Mouse (Mus musculus): ENCODE measurements at regions not wholly inside any gene's neighbourhood (a gene's known extent, or its start where the extent isn't known, plus 50 kb on each side); places are given as distances from the start of the nearest gene placed in this dataset.
A peak's percentile ranks its signal among the peaks of the same experiment; 100 is the strongest.

- DNase-seq (ENCODE audit: low spot score): no peak
Observed at GRCm38 (mm10) chr11:17629541-17630171, 324.0 kb downstream of the Etaa1 start.

GRCm38 (mm10) chr11:17630172-17630553, 323.5 kb downstream of the Etaa1 start:
- DNase-seq (ENCODE audit: low spot score): no peak

GRCm38 (mm10) chr11:17637158-17637557, 316.5 kb downstream of the Etaa1 start:
- DNase-seq (ENCODE audit: low spot score): no peak

GRCm38 (mm10) chr11:17639922-17640321, 313.8 kb downstream of the Etaa1 start:
- DNase-seq (ENCODE audit: low spot score): no peak

GRCm38 (mm10) chr11:17647441-17647840, 306.2 kb downstream of the Etaa1 start:
- no peak for DNase-seq (ENCODE audit: low spot score)

- DNase-seq (ENCODE audit: low spot score): no peak
Observed at GRCm38 (mm10) chr11:17651389-17652156, 302.1 kb downstream of the Etaa1 start.

- DNase-seq (ENCODE audit: low spot score): no peak
Observed at GRCm38 (mm10) chr11:17655840-17656239, 297.8 kb downstream of the Etaa1 start.

GRCm38 (mm10) chr11:17657720-17658119, 296.0 kb downstream of the Etaa1 start:
- no peak for DNase-seq (ENCODE audit: low spot score)

- no peak for DNase-seq (ENCODE audit: low spot score)
Observed at GRCm38 (mm10) chr11:17658289-17658688, 295.4 kb downstream of the Etaa1 start.

GRCm38 (mm10) chr11:17658717-17659116, 295.0 kb downstream of the Etaa1 start:
- DNase-seq (ENCODE audit: low spot score): no peak

- peak; percentile 6 for DNase-seq (ENCODE audit: low spot score)
Observed at GRCm38 (mm10) chr11:17663893-17664292, 289.8 kb downstream of the Etaa1 start.

GRCm38 (mm10) chr11:17665624-17666552, 287.8 kb downstream of the Etaa1 start:
- DNase-seq (ENCODE audit: low spot score): no peak

GRCm38 (mm10) chr11:17680998-17681397, 272.7 kb downstream of the Etaa1 start:
- DNase-seq (ENCODE audit: low spot score): no peak

GRCm38 (mm10) chr11:17685711-17686113, 268.0 kb downstream of the Etaa1 start:
- peak; percentile 17 for DNase-seq (ENCODE audit: low spot score)

GRCm38 (mm10) chr11:17686806-17687205, 266.9 kb downstream of the Etaa1 start:
- DNase-seq (ENCODE audit: low spot score): no peak

GRCm38 (mm10) chr11:17694145-17694544, 259.5 kb downstream of the Etaa1 start:
- DNase-seq (ENCODE audit: low spot score): no peak

- no peak for DNase-seq (ENCODE audit: low spot score)
Observed at GRCm38 (mm10) chr11:17708769-17709168, 244.9 kb downstream of the Etaa1 start.

GRCm38 (mm10) chr11:17722051-17722450, 231.6 kb downstream of the Etaa1 start:
- no peak for DNase-seq (ENCODE audit: low spot score)

- no peak for DNase-seq (ENCODE audit: low spot score)
Observed at GRCm38 (mm10) chr11:17727258-17728034, 226.2 kb downstream of the Etaa1 start.

- no peak for DNase-seq (ENCODE audit: low spot score)
Observed at GRCm38 (mm10) chr11:17733075-17733474, 220.6 kb downstream of the Etaa1 start.

GRCm38 (mm10) chr11:17734519-17734918, 219.2 kb downstream of the Etaa1 start:
- no peak for DNase-seq (ENCODE audit: low spot score)

GRCm38 (mm10) chr11:17738879-17739278, 214.8 kb downstream of the Etaa1 start:
- DNase-seq (ENCODE audit: low spot score): no peak

Data from urinary bladder, postnatal 25 days (tissue).